27 mouse cellular contexts compared by ENCODE assay signal in the genomic region with DNA sequence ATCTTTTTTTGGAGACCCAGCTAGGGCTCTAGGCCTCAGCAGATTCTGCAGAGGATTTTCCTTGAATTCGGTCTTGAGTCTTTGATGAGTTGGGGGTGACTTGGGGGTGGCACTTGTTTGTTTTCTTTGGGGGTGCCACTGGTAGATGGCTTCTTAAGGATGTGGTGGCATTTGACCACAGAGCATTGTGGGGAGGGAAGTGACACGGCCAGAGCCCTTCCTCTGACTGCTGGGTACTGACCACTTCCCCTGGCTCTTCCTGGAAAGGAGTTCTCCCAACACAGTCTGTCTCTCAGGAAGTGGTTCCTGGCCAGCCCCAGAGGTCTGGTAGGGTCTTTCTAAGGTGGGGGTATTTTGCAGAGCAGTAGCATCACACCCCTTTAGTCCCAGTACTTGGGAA. TPM values are rescaled to one million over a fixed set of nuclear protein-coding genes. Genes with fewer than 3 reads are reported as not detected.
A peak's percentile ranks its signal among the peaks of the same experiment; 100 is the strongest.
DNase-seq lines count a peak whose midpoint lies in the region; ATAC-seq lines count a peak whose summit lies in the region.
"Had no signal": no experiment of that assay in that cellular context is flagged by ENCODE, and none has a peak within 500 bp of the region (broad histone marks: within the 10 kb centered on the region; RNA-seq: fewer than 3 reads in every experiment).

No protein-coding gene starts in this region.

- H3K4me1 ChIP-seq in heart, embryonic 11.5 days (ENCODE audit: control insufficient read depth, insufficient read depth, low read length): peaks cover 15% of the 10 kb centered on the region

- no peak overlapping the region for H3K27ac ChIP-seq in heart, embryonic 11.5 days (ENCODE audit: low read depth, low read length)
- H3K27ac ChIP-seq: embryonic facial prominence, embryonic 13.5 days; hindbrain, embryonic 14.5 days; kidney, embryonic 15.5 days; left cerebral cortex, adult 2 months; limb, embryonic 13.5 days; liver, embryonic 15.5 days; lung, embryonic 15.5 days; midbrain, embryonic 12.5 days had no signal

- H3K4me2 ChIP-seq in heart, embryonic 11.5 days: no peak overlapping the region
- H3K4me2 ChIP-seq: embryonic facial prominence, embryonic 13.5 days; hindbrain, embryonic 14.5 days; kidney, embryonic 15.5 days; limb, embryonic 13.5 days; liver, embryonic 15.5 days; lung, embryonic 15.5 days; midbrain, embryonic 12.5 days had no signal

- no peak for ATAC-seq in heart, embryonic 11.5 days (replicated peaks; ENCODE audit: insufficient number of reproducible peaks, low FRiP score, low TSS enrichment)
- ATAC-seq in common myeloid progenitor, adult 5-6 weeks (replicated peaks; ENCODE audit: low read depth, poor library complexity, severe bottlenecking): peak; percentile 34
- peak; percentile 74 for ATAC-seq in megakaryocyte, adult 5-6 weeks (ENCODE audit: poor library complexity, severe bottlenecking)
- ATAC-seq in cerebellum, adult (ENCODE audit: insufficient number of reproducible peaks, low FRiP score, low TSS enrichment): no peak
- ATAC-seq: forebrain, embryonic 16.5 days; inflammation-experienced regulatory T-cells, adult 6 months had no signal

- DNase-seq in heart, adult 11 months: peak; percentile 89
- no peak for DNase-seq in cerebellum, postnatal 10 days
- no peak for DNase-seq in left cerebral cortex, postnatal 25 days (ENCODE audit: low spot score in 2 of 2)
- DNase-seq: adrenal gland, adult 2 months; cerebellum, adult 11 months; cerebellum, adult 9-10 months; heart, postnatal 4 days; kidney, adult 18-20 months; kidney, postnatal 25 days; right cerebral cortex, postnatal 25 days; spleen, adult 18-20 months; thymus, postnatal 14 days had no signal

- H3K9me3 ChIP-seq in heart, embryonic 11.5 days (replicated peaks; ENCODE audit: control insufficient read depth, low read length): no peaks in the 10 kb centered on the region
- H3K9me3 ChIP-seq: embryonic facial prominence, embryonic 13.5 days; kidney, embryonic 15.5 days; limb, embryonic 13.5 days; liver, embryonic 15.5 days; lung, embryonic 15.5 days; megakaryocyte, embryonic 14.5 days; midbrain, embryonic 12.5 days had no signal

- H3K36me3 ChIP-seq in heart, embryonic 11.5 days (ENCODE audit: control insufficient read depth, insufficient read depth, low read length): no peaks in the 10 kb centered on the region
- H3K36me3 ChIP-seq: embryonic facial prominence, embryonic 13.5 days; kidney, embryonic 15.5 days; limb, embryonic 13.5 days; liver, embryonic 15.5 days; lung, embryonic 15.5 days; midbrain, embryonic 12.5 days had no signal

- WGBS in heart, embryonic 11.5 days (ENCODE audit: insufficient replicate concordance): 69% methylated on average over 2 of the region's 2 CpGs

- peaks cover 10% of the 10 kb centered on the region for H3K27me3 ChIP-seq in heart, embryonic 11.5 days (ENCODE audit: control insufficient read depth, insufficient read depth, low read length)
- H3K27me3 ChIP-seq: embryonic facial prominence, embryonic 13.5 days; kidney, embryonic 15.5 days; limb, embryonic 13.5 days; liver, embryonic 15.5 days; lung, embryonic 15.5 days; megakaryocyte, embryonic 14.5 days; midbrain, embryonic 12.5 days had no signal

- no peak overlapping the region for H3K4me3 ChIP-seq in heart, embryonic 11.5 days (ENCODE audit: low read depth, low read length)
- H3K4me3 ChIP-seq: embryonic facial prominence, embryonic 13.5 days; kidney, embryonic 15.5 days; left cerebral cortex, adult 2 months; limb, embryonic 13.5 days; liver, embryonic 15.5 days; lung, embryonic 15.5 days; midbrain, embryonic 12.5 days had no signal

- H3K9ac ChIP-seq in heart, embryonic 11.5 days (ENCODE audit: low read depth, low read length): no peak overlapping the region
- H3K9ac ChIP-seq: embryonic facial prominence, embryonic 13.5 days; hindbrain, embryonic 14.5 days; kidney, embryonic 15.5 days; limb, embryonic 13.5 days; liver, embryonic 15.5 days; lung, embryonic 15.5 days; midbrain, embryonic 12.5 days had no signal

- intact Hi-C loops in left cerebral cortex, postnatal 25 days (cut with DNase I): no loop called here

RNA-seq across cellular contexts. Expression of a gene that starts 54.2 kb away (rescaled TPM):
- 1.3 and 1.7 TPM in 2 replicates for polyA plus RNA-seq in heart, embryonic 11.5 days (2014; fragmentation: Nextera tagmentation; extraction: Ambion mirVana)
- 80.7 and 86.9 TPM in 2 replicates for total RNA-seq in common myeloid progenitor, adult 5-6 weeks (2017)
- 86.4 and 88.1 TPM in 2 replicates for total RNA-seq in megakaryocyte, adult 5-6 weeks (2015)
- total RNA-seq in megakaryocyte, adult 5-6 weeks (2017): 83.6 and 93.5 TPM in 2 replicates
- 10 to 100 TPM; 24.9 to 27.3 TPM for total RNA-seq in left cerebral cortex, postnatal 25 days (2021)

Comparison
In these comparisons a context has a peak if more than half of its experiments do, and no peak if none do; other contexts are left out.
1. ATAC-seq: peak in common myeloid progenitor, adult 5-6 weeks (single experiment) and megakaryocyte, adult 5-6 weeks (single experiment); none in heart, embryonic 11.5 days (single experiment) and cerebellum, adult (single experiment).